Mouse (Mus musculus) thymus, adult 2 months (tissue): ENCODE data around the gene Tubgcp6.

Experiments used
- CTCF ChIP-seq: fragments of 200-500 bp; IDR thresholded peaks from 2 replicates; pipeline ENCODE4 v1.5.1; 2012; ENCODE audit warnings: mild to moderate bottlenecking, control low read depth, low read length, moderate library complexity, borderline replicate concordance; ENCODE audit not compliant: control insufficient read depth, poor library complexity, insufficient read depth; ENCODE audit errors: extremely low read depth
- POLR2A ChIP-seq: fragments of 200-500 bp; IDR thresholded peaks from 2 replicates; pipeline ENCODE4 v1.6.1; 2012; ENCODE audit warnings: mild to moderate bottlenecking, low read length, control low read depth, moderate library complexity; ENCODE audit not compliant: control insufficient read depth, poor library complexity, insufficient read depth; ENCODE audit errors: extremely low read depth

GRCm38 (mm10) chr15:89118007-89118406 is 4.9 kb downstream of the Tubgcp6 start:
- TF ChIP-seq CTCF (no peak), POLR2A (no peak)
